Mouse (Mus musculus): Measurements from ENCODE around the gene Klkb1.
"Not testable (repeated sequence)": the region's sequence is repeated elsewhere in the genome, so short reads cannot be mapped to it uniquely, and the experiment has no call there.

The Klkb1 gene

GRCm38 (mm10) chr8:45294687-45295086 lies at the start of gene Klkb1:
Klkb1 (minus strand) TSS chr8:45294859.
- no peak for DNase-seq

DNA sequence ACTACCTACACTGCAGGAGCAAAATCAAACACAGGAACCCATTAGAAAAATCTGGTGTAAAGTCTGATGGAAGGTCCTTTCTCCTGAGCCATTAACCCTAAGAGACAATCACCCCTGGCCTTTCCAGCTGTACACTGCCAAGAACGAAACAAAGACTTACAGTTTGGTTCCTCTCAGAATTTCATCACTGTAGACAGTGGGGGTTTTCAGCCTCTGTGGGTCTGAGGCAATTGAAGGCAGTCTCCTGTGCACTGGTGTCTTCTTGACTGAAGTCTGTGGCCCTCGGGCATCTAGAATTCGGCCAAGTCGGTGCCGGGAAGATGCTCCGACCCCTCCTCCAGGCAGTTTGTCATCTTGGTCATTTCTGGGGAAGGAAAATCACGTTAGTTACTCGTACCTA lies 49.6 kb upstream of the Klkb1 start:
- no peak for DNase-seq

DNA sequence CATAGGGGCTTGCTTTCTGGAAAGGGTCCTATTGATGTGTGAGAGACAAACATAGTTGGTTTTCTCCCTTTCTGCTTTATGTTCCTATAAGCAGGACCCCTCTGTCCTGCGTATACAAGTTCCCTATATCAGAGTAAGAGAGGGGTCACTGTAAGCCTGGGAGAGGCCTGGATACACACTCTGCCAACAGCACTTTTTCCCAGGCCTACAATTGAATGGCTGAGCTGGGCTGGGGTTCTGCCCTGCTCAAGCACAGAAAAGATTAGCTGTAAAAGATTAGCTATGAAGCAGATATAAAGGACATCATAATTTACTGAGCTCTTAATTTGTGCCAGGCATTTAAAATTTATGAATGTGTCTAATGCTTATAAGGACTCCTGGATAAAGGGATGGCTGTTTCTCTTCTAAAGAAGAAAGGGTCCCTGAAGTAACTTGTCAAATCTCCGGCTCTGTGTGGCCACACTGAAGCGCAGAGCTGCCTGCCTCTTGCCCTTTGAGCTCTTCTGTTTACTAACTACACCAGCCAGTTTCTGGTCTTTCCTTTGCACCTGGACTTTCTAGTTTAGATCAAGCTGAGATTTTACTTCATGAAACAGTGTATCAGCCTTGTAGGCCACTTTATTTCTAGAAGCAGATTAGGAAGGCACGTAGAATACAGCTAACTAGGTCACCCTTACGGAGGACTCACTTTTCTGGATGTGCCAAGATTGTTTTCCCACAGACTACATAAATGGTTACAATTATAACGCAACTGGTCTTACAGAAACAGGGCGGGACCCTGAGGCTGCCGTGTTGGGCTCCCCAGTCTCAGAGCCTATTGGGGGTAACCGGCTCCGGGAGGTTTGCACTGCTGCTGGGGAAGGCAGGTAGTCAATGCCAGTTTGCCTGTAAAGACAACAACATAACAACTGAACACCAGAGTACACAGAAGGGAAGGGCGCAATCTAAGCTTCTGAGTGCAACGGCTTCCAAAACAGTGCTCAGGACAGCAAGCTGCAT lies 47.3 kb upstream of the Klkb1 start:
- DNase-seq, result peak; percentile 46

DNA sequence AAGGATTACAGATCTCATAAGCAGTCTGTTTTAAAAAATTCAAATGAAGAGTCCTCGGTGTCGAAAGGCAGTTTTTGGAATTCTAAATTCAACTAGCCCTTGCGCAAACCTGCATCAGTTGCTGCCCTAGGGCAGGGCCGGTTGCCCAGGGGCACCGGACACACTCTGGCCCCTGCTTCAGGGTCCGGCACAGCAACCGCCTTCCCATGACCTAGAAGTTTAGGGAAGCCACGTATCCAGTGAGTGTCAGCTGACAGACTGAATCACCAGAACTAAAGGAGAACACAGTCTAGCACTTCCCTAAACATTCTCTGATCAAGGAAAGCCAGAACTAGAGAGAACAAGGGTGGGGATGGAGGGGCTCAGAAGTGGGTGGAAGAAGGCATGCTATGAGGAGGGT lies 38.8 kb upstream of the Klkb1 start:
- DNase-seq, result peak; percentile 28

- DNase-seq, result peak; percentile 79
Measured at GRCm38 (mm10) chr8:45332685-45333409, 38.2 kb upstream of the Klkb1 start, which contains the start of gene Cyp4v3. Cyp4v3 (minus strand) TSS chr8:45333216.

- DNase-seq, result no peak
Measured at GRCm38 (mm10) chr8:45330856-45331255, 36.2 kb upstream of the Klkb1 start.

DNA sequence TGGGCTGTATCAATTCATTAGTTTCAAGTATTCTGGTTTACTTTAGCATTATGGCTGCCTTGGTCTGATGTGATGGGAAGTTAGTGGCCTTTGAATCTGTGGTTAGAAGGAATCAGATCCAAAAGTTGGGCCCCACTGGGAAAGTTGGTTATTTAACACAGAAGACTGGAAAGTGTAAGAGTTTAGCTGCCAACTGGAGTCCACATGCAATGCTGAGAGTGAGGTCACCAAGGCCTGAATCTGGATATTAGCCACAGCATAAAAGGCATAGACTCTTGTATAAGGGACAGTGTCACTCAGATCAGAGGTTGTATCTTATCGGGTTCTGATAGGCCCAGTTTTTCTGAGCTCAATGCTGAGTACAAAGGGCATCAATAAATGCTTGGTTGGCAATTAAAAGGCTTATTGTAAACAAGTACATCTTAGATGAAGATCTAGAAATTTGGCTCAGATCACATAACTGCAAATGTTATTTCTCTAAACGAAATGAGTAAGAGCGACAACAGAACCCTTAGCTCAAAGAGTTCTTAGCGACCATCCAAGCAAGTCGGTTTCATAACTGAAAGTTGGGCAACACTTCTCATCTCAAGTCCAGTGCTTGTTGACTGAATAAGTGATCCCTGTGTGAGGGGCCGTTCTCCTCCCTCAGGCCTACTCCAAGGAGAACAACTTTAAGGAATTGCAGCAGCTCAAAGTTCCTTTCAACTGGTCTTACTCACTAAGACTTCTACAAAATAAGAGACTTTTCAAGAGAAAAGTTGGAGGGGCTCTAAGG lies 34.7 kb upstream of the Klkb1 start:
- no peak for DNase-seq

- not testable (repeated sequence) for DNase-seq
Measured at GRCm38 (mm10) chr8:45327076-45327475, 32.4 kb upstream of the Klkb1 start.

DNA sequence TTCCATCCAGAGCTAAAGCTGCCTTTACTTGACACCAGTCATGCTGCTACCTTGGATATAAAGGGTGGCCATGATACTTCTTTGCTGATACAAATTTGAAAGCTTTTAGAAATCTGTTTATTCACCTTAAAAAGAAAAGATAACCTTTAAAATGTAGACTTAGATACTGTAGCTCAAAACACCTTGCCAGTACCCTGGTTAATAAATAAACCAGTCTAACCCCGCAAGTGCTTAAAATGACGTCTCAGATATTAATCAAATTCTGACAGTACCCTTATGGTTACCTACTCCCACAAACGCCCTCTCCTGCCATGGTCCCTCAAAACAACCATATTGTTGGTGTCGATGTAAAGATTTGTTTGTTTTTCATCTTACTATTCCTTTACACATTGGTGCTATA lies 29.5 kb upstream of the Klkb1 start:
- no peak for DNase-seq

DNA sequence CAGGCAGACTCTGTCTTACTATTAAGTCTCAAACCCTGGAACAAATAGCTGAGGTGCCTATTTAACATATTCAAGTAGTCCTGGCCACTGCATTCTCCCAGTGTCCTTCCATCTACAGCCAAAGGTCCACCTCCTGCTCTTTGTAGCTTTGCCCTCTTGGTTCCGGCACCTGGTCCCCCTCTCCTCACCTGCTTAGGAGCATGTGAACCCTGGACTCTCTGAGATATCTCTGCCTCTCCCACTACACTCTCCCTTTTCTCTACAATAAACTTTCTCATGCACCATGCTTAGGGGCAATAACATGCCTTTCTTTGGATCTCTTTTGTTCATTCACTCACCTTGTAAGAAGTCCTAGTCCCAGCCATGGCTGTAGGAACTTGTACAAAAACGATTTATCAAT lies 26.7 kb upstream of the Klkb1 start:
- DNase-seq, result no peak

DNA sequence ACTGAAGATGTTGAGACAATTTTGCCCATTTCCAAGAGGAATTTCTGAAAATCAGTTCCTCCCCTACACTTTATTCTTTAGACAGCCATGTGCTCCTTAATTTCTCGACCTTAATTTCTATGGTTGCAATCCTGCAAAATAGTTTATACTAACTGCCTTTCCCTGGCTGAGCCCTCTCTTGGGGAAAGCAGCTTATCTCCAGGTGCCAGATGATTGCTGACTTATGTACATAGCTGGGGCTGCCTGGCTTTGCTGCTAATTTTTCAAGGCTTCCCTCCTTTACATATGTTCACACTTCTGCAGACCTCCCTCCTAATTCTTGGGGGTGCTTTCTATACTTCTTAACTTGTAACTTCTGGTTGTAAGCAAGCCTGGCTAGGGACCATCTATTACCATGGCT lies 26.3 kb upstream of the Klkb1 start:
- DNase-seq, result no peak

GRCm38 (mm10) chr8:45310967-45311366 lies 16.3 kb upstream of the Klkb1 start:
- no peak for DNase-seq

DNA sequence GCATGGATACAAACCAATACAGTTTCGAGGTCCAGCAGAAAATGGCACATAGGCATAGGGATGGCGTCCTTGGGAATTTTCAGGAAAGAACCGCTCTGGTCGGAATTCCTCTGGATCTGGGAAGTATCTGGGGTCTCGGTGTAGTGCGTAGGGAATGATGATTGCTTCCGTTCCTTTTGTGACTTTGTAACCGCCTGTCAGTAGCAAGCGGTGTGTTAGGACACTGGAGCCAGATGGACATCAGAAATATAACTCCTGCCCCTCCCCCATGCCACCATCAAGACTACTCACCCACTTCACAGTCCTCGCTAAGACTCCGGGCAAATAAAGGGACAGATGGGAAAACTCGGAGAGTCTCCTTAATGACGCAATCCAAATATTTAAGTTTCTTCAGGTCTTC lies 13.7 kb upstream of the Klkb1 start, which contains the start of gene Gm45753:
Gene Gm45753, minus strand, starts transcription at position 101 of the 400 bp plus-strand sequence.
- no peak for DNase-seq

DNA sequence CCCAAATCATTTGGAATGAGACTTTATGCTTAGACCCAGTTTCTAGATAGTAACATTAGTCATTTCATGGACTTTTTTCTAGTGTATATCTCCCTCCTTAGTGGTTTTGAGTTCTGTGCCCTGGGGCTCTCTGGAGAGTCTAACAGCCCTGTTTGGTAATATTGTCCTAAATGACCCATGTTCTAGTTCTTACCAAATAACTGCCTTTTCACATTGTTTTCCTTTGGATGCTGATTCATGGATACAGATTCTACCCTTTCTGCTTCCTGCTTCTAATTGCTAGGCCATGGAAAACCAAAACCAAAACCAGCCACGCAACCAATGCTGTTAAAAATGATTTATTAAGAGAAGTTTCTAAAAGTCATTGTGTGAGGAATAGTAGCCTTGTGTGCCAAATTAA lies 10.8 kb upstream of the Klkb1 start:
- DNase-seq, result no peak

DNA sequence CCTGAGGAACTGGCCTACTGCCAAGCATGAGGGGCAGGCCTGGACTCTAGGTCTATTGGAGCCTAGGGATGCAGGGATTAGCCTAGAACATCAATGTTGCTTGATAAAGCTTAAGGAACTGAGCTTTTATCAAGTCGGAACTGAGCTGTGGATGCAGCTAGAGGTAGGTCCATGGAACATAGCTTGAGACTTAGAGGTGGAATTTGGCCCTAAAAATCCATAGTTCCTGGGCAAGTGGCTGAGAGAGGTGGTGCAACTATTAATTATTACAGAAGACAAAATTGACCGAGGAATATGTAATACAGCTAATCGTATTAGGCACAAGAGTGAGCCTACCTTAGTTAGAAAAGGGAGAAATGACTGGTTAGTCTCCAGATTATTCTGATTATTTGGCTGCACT lies 9.7 kb upstream of the Klkb1 start:
- no peak for DNase-seq

DNA sequence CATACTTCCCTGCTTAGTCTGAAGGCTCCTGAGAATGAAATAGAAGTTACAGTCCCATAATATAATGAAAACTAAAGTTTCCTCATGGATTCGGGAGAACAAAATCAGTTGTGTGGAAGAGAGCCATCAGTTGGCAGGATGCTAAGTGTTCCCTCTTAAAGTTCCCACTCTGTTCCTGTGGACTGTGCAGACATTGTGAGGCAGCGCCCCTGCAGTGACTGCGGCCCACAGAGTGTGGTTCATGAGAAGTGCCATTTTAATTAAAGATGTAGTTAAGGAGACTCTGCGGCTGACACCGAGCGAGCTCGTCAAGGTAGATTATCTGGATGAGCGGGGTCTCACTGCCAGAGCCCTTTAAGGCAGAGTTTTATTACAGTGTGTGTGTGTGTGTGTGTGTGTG lies 7.7 kb upstream of the Klkb1 start:
- DNase-seq, result peak; percentile 17

- no peak for DNase-seq
Measured at GRCm38 (mm10) chr8:45295276-45295675, 617 bp upstream of the Klkb1 start.

DNA sequence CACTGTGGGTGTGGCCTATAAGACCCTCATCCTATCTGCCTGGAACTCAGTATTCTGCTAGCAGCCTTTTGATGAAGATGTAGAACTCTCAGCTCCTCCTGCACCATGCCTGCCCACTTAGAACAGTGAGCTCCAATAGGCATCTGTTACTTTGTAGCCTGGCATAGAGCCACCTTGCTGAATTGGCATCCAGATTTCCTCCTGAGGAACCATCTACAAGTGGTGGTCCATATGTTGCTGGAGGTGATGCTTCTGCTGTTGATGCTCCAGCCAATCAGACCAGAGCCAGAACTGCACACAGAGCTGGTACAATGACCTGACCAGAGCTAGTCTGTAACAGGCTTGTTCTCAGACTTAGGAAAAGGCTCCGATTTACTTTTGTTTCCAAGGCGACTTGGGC lies 2.9 kb downstream of the Klkb1 start:
- no peak for DNase-seq

DNA sequence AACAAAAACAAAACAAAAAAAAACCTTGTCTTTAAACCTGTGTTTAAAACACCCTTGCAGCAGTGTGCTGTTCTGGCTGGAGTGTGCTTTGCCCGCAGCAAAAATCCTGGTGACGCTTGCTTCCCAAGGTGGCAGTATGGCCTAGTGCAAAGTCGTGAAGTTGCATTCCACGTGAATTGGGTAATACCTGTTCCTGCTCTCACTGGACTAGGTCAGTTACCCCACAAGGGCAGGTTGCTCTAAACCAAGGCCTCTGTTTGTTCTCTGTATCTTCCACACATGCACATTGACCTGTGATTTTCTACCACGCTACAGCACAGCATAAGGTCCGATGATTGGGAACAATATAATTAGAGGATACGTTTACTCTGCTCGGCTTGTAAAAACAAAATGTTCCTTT lies 13.0 kb downstream of the Klkb1 start:
- no peak for DNase-seq

DNA sequence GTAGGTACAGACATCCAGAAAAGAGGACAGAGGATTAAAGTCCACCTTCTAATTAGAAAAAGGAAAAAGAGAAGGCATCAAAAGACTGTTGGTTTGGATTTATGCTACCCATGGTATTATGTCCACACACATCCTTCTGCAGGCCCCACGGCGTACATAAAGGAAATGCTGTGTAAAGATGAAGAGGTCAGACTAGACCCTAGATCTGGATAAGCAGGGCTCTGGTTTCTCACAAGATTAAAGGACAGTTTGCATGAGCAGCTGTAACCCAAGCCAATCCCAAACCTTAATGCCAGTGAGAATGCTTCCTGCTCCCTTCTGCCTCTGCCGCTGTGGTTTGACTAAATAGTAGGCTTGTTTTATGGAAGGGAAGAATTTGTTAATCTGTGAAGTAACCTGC lies 17.2 kb downstream of the Klkb1 start:
- no peak for DNase-seq

GRCm38 (mm10) chr8:45274317-45274716 lies 20.3 kb downstream of the Klkb1 start:
- no peak for DNase-seq

- no peak for DNase-seq
Measured at GRCm38 (mm10) chr8:45269056-45269455, 25.6 kb downstream of the Klkb1 start.

GRCm38 (mm10) chr8:45268485-45268884 lies 26.2 kb downstream of the Klkb1 start:
- DNase-seq, result no peak

Data from retina, postnatal 1 day (tissue).